Mouse (Mus musculus): Measurements from ENCODE around the gene Olfr1218. TPM values are rescaled to one million over a fixed set of nuclear protein-coding genes. Genes with fewer than 3 reads are reported as not detected.
"Not testable (repeated sequence)": the region's sequence is repeated elsewhere in the genome, so short reads cannot be mapped to it uniquely, and the experiment has no call there.

Gene Olfr1218
- not detected in 2 replicates for polyA plus RNA-seq (2012; rRNA removed)

- H3K4me1 ChIP-seq (ENCODE audit: control insufficient read depth, insufficient read depth, insufficient read length, low read length) = no peaks in the 10 kb centered on the region
- H3K27me3 ChIP-seq (ENCODE audit: control insufficient read depth, insufficient read depth, low read length) = no peaks in the 10 kb centered on the region
- no peaks in the 10 kb centered on the region for H3K36me3 ChIP-seq (ENCODE audit: control insufficient read depth, insufficient read depth, low read length)
- no peak for TF ChIP-seq CTCF (IDR thresholded peaks at IDR 0.05; ENCODE audit: extremely low read depth, insufficient read length, insufficient replicate concordance, low read depth, low read length)
- no peak for TF ChIP-seq POLR2A (IDR thresholded peaks at IDR 0.05; ENCODE audit: low read depth, low read length)
- H3K27ac ChIP-seq (ENCODE audit: insufficient read depth, low read depth, low read length) = no peak within 1 kb of the TSS
- H3K4me3 ChIP-seq (ENCODE audit: low read depth, low read length) = no peak within 1 kb of the TSS
Measured at GRCm38 (mm10) chr2:89061087-89061486, at the start of gene Olfr1218. Gene Olfr1218 (minus strand): TSS chr2:89061187.

GRCm38 (mm10) chr2:89106735-89107134, 45.7 kb upstream of the Olfr1218 start, which contains the start of gene Olfr1220:
Gene Olfr1220 (minus strand): TSS chr2:89106835.
- Histone ChIP-seq H3K36me3 (ENCODE audit: control insufficient read depth, insufficient read depth, low read length) (no peaks in the 10 kb centered on the region), H3K4me1 (ENCODE audit: control insufficient read depth, insufficient read depth, insufficient read length, low read length) (no peaks in the 10 kb centered on the region), H3K27ac (ENCODE audit: insufficient read depth, low read depth, low read length) (no peak within 1 kb of the TSS), H3K27me3 (ENCODE audit: control insufficient read depth, insufficient read depth, low read length) (no peaks in the 10 kb centered on the region), H3K4me3 (ENCODE audit: low read depth, low read length) (no peak within 1 kb of the TSS)
- TF ChIP-seq CTCF (IDR thresholded peaks at IDR 0.05; ENCODE audit: extremely low read depth, insufficient read length, insufficient replicate concordance, low read depth, low read length) = no peak
- TF ChIP-seq POLR2A (IDR thresholded peaks at IDR 0.05; ENCODE audit: low read depth, low read length) = no peak
- WGBS = 59% methylated on average over 3 of the region's 3 CpGs

- no peaks in the 10 kb centered on the region for H3K27me3 ChIP-seq (ENCODE audit: control insufficient read depth, insufficient read depth, low read length)
- H3K36me3 ChIP-seq (ENCODE audit: control insufficient read depth, insufficient read depth, low read length) = no peaks in the 10 kb centered on the region
- H3K4me3 ChIP-seq (ENCODE audit: low read depth, low read length) = no peak overlapping the region
- H3K27ac ChIP-seq (ENCODE audit: insufficient read depth, low read depth, low read length) = no peak overlapping the region
- H3K4me1 ChIP-seq (ENCODE audit: control insufficient read depth, insufficient read depth, insufficient read length, low read length) = no peaks in the 10 kb centered on the region
- TF ChIP-seq POLR2A (IDR thresholded peaks at IDR 0.05; ENCODE audit: low read depth, low read length) = no peak
Measured at GRCm38 (mm10) chr2:89105651-89106050, 44.7 kb upstream of the Olfr1218 start.

- TF ChIP-seq CTCF (IDR thresholded peaks at IDR 0.05; ENCODE audit: extremely low read depth, insufficient read length, insufficient replicate concordance, low read depth, low read length) (no peak), POLR2A (IDR thresholded peaks at IDR 0.05; ENCODE audit: low read depth, low read length) (no peak)
- no peak overlapping the region for H3K4me3 ChIP-seq (ENCODE audit: low read depth, low read length)
- H3K4me1 ChIP-seq (ENCODE audit: control insufficient read depth, insufficient read depth, insufficient read length, low read length) = no peaks in the 10 kb centered on the region
- 98% methylated on average over 1 of the region's 1 CpGs for WGBS
- no peaks in the 10 kb centered on the region for H3K27me3 ChIP-seq (ENCODE audit: control insufficient read depth, insufficient read depth, low read length)
- no peak overlapping the region for H3K27ac ChIP-seq (ENCODE audit: insufficient read depth, low read depth, low read length)
- no peaks in the 10 kb centered on the region for H3K36me3 ChIP-seq (ENCODE audit: control insufficient read depth, insufficient read depth, low read length)
Measured at GRCm38 (mm10) chr2:89093848-89094247, 32.9 kb upstream of the Olfr1218 start.

- Histone ChIP-seq H3K27ac (ENCODE audit: insufficient read depth, low read depth, low read length) (no peak within 1 kb of the TSS), H3K4me1 (ENCODE audit: control insufficient read depth, insufficient read depth, insufficient read length, low read length) (no peaks in the 10 kb centered on the region), H3K36me3 (ENCODE audit: control insufficient read depth, insufficient read depth, low read length) (no peaks in the 10 kb centered on the region), H3K4me3 (ENCODE audit: low read depth, low read length) (no peak within 1 kb of the TSS), H3K27me3 (ENCODE audit: control insufficient read depth, insufficient read depth, low read length) (no peaks in the 10 kb centered on the region)
- TF ChIP-seq POLR2A (IDR thresholded peaks at IDR 0.05; ENCODE audit: low read depth, low read length) (no peak), CTCF (IDR thresholded peaks at IDR 0.05; ENCODE audit: extremely low read depth, insufficient read length, insufficient replicate concordance, low read depth, low read length) (no peak)
- WGBS = 52% methylated on average over 1 of the region's 1 CpGs
Measured at GRCm38 (mm10) chr2:89083413-89083812, 22.4 kb upstream of the Olfr1218 start, which contains the start of gene Olfr1219. Gene Olfr1219 (minus strand): TSS chr2:89083513.

- TF ChIP-seq CTCF (IDR thresholded peaks at IDR 0.05; ENCODE audit: extremely low read depth, insufficient read length, insufficient replicate concordance, low read depth, low read length) = no peak
- no peak for TF ChIP-seq POLR2A (IDR thresholded peaks at IDR 0.05; ENCODE audit: low read depth, low read length)
Measured at GRCm38 (mm10) chr2:89081487-89081886, 20.5 kb upstream of the Olfr1218 start.

GRCm38 (mm10) chr2:89031965-89032364, 29.0 kb downstream of the Olfr1218 start, which contains the start of gene Olfr1217:
Gene Olfr1217 (minus strand): TSS chr2:89032065.
- no peak within 1 kb of the TSS for H3K27ac ChIP-seq (ENCODE audit: insufficient read depth, low read depth, low read length)
- no peak for TF ChIP-seq POLR2A (IDR thresholded peaks at IDR 0.05; ENCODE audit: low read depth, low read length)
- TF ChIP-seq CTCF (IDR thresholded peaks at IDR 0.05; ENCODE audit: extremely low read depth, insufficient read length, insufficient replicate concordance, low read depth, low read length) = no peak
- 51% methylated on average over 2 of the region's 2 CpGs for WGBS
- no peaks in the 10 kb centered on the region for H3K36me3 ChIP-seq (ENCODE audit: control insufficient read depth, insufficient read depth, low read length)
- no peaks in the 10 kb centered on the region for H3K27me3 ChIP-seq (ENCODE audit: control insufficient read depth, insufficient read depth, low read length)
- no peak within 1 kb of the TSS for H3K4me3 ChIP-seq (ENCODE audit: low read depth, low read length)
- no peaks in the 10 kb centered on the region for H3K4me1 ChIP-seq (ENCODE audit: control insufficient read depth, insufficient read depth, insufficient read length, low read length)

More at GRCm38 (mm10) chr2:89081487-89081886, 20.5 kb upstream of the Olfr1218 start:
- H3K36me3 ChIP-seq (ENCODE audit: control insufficient read depth, insufficient read depth, low read length) = no peaks in the 10 kb centered on the region
- H3K4me1 ChIP-seq (ENCODE audit: control insufficient read depth, insufficient read depth, insufficient read length, low read length) = no peaks in the 10 kb centered on the region
- no peaks in the 10 kb centered on the region for H3K27me3 ChIP-seq (ENCODE audit: control insufficient read depth, insufficient read depth, low read length)
- no peak overlapping the region for H3K4me3 ChIP-seq (ENCODE audit: low read depth, low read length)
- no peak overlapping the region for H3K27ac ChIP-seq (ENCODE audit: insufficient read depth, low read depth, low read length)

- H3K27me3 ChIP-seq (ENCODE audit: control insufficient read depth, insufficient read depth, low read length); H3K27ac ChIP-seq (ENCODE audit: insufficient read depth, low read depth, low read length); H3K4me1 ChIP-seq (ENCODE audit: control insufficient read depth, insufficient read depth, insufficient read length, low read length); H3K36me3 ChIP-seq (ENCODE audit: control insufficient read depth, insufficient read depth, low read length); H3K4me3 ChIP-seq (ENCODE audit: low read depth, low read length): not testable (repeated sequence)
- 64% methylated on average over 3 of the region's 3 CpGs for WGBS
Measured at GRCm38 (mm10) chr2:89021436-89021835, 39.6 kb downstream of the Olfr1218 start.

Measured in small intestine, adult 2 months (tissue).